Comparison of ENCODE assay signal across 12 mouse cellular contexts in genomic region chr4:154594116-154594760, GRCm38 (mm10). TPM values are rescaled to one million over a fixed set of nuclear protein-coding genes. Genes with fewer than 3 reads are reported as not detected.
A peak's percentile ranks its signal among the peaks of the same experiment; 100 is the strongest.
DNase-seq lines count a peak whose midpoint lies in the region; ATAC-seq lines count a peak whose summit lies in the region.
"Had no signal": no experiment of that assay in that cellular context is flagged by ENCODE, and none has a peak within 500 bp of the region (broad histone marks: within the 10 kb centered on the region; RNA-seq: fewer than 3 reads in every experiment).

No protein-coding gene starts in this region.

- no peak for ATAC-seq in midbrain, embryonic 16.5 days
- no peak for ATAC-seq in forebrain, embryonic 13.5 days
- ATAC-seq in limb, embryonic 11.5 days (ENCODE audit: insufficient number of reproducible peaks, low FRiP score, low TSS enrichment, low read depth): no peak
- no peak for ATAC-seq in stomach, embryonic 16.5 days (ENCODE audit: insufficient read depth, low FRiP score)

- H3K27me3 ChIP-seq in midbrain, embryonic 10.5 days (ENCODE audit: low read depth, poor library complexity, severe bottlenecking): peaks cover 93% of the 10 kb centered on the region
- H3K27me3 ChIP-seq in midbrain, embryonic 16.5 days (ENCODE audit: control insufficient read depth, insufficient read depth, low read depth, low read length): no peaks in the 10 kb centered on the region
- peaks cover 4% of the 10 kb centered on the region; the same call in 1 of the 2 replicates for H3K27me3 ChIP-seq in forebrain, embryonic 13.5 days
- H3K27me3 ChIP-seq in limb, embryonic 11.5 days (ENCODE audit: control insufficient read depth, insufficient read depth, low read length): no peaks in the 10 kb centered on the region
- H3K27me3 ChIP-seq in stomach, embryonic 16.5 days (ENCODE audit: control insufficient read depth, insufficient read depth, low read length): no peaks in the 10 kb centered on the region

- peak overlapping the region; percentile 88 for H3K27ac ChIP-seq in midbrain, embryonic 10.5 days (replicated peaks)
- H3K27ac ChIP-seq in midbrain, embryonic 16.5 days (ENCODE audit: low read length): no peak overlapping the region
- H3K27ac ChIP-seq in forebrain, embryonic 13.5 days: peak overlapping the region; percentile 93
- peak overlapping the region; percentile 56 for H3K27ac ChIP-seq in limb, embryonic 11.5 days (replicated peaks; ENCODE audit: low read depth, low read length)
- peak overlapping the region; percentile 60; the same call in 1 of the 2 replicates for H3K27ac ChIP-seq in stomach, embryonic 16.5 days (ENCODE audit: low read length)

- WGBS in midbrain, embryonic 10.5 days: 34% methylated on average over 17 of the region's 17 CpGs
- WGBS in midbrain, embryonic 16.5 days: 26% methylated on average over 17 of the region's 17 CpGs
- WGBS in forebrain, embryonic 13.5 days: 12% methylated on average over 17 of the region's 17 CpGs
- 34% methylated on average over 17 of the region's 17 CpGs for WGBS in limb, embryonic 11.5 days
- WGBS in stomach, embryonic 16.5 days: 39% methylated on average over 17 of the region's 17 CpGs

- H3K9ac ChIP-seq in midbrain, embryonic 16.5 days (ENCODE audit: low read depth, low read length): no peak overlapping the region
- peak overlapping the region; percentile 59 for H3K9ac ChIP-seq in forebrain, embryonic 13.5 days
- 0 out of 2 replicates have a peak overlapping the region, but pooled peaks have one; percentile 39 for H3K9ac ChIP-seq in limb, embryonic 11.5 days (ENCODE audit: low read length)
- H3K9ac ChIP-seq in stomach, embryonic 16.5 days (ENCODE audit: low read length): peak overlapping the region; percentile 21; the same call in 1 of the 2 replicates

- H3K4me3 ChIP-seq in midbrain, embryonic 10.5 days: peak overlapping the region; percentile 31
- no peak overlapping the region for H3K4me3 ChIP-seq in midbrain, embryonic 16.5 days (ENCODE audit: low read depth, low read length)
- no peak overlapping the region for H3K4me3 ChIP-seq in forebrain, embryonic 13.5 days
- H3K4me3 ChIP-seq in limb, embryonic 11.5 days (ENCODE audit: low read depth, low read length): no peak overlapping the region
- H3K4me3 ChIP-seq in stomach, embryonic 16.5 days (replicated peaks; ENCODE audit: low read length): no peak overlapping the region
- H3K4me3 ChIP-seq: myocyte had no signal

- H3K4me1 ChIP-seq in midbrain, embryonic 10.5 days: peaks cover 96% of the 10 kb centered on the region
- peaks cover 15% of the 10 kb centered on the region for H3K4me1 ChIP-seq in midbrain, embryonic 16.5 days (ENCODE audit: control insufficient read depth, insufficient read depth, low read length)
- H3K4me1 ChIP-seq in forebrain, embryonic 13.5 days: peaks cover 95% of the 10 kb centered on the region
- H3K4me1 ChIP-seq in limb, embryonic 11.5 days (ENCODE audit: control insufficient read depth, insufficient read depth, low read length): peaks cover 62% of the 10 kb centered on the region
- peaks cover 25% of the 10 kb centered on the region; the same call in 1 of the 2 replicates for H3K4me1 ChIP-seq in stomach, embryonic 16.5 days (ENCODE audit: control insufficient read depth, insufficient read depth, low read length)

- no peaks in the 10 kb centered on the region for H3K36me3 ChIP-seq in midbrain, embryonic 10.5 days
- H3K36me3 ChIP-seq in midbrain, embryonic 16.5 days (ENCODE audit: control insufficient read depth, insufficient read depth, low read length): no peaks in the 10 kb centered on the region
- no peaks in the 10 kb centered on the region for H3K36me3 ChIP-seq in forebrain, embryonic 13.5 days (ENCODE audit: poor library complexity, severe bottlenecking)
- no peaks in the 10 kb centered on the region for H3K36me3 ChIP-seq in limb, embryonic 11.5 days (ENCODE audit: control insufficient read depth, insufficient read depth, low read length)
- no peaks in the 10 kb centered on the region for H3K36me3 ChIP-seq in stomach, embryonic 16.5 days (ENCODE audit: control insufficient read depth, insufficient read depth, low read length)
- H3K36me3 ChIP-seq: G1E had no signal

- peak; percentile 45 for DNase-seq in midbrain, embryonic 10.5 days (ENCODE audit: low spot score)
- no peak for DNase-seq in limb, embryonic 11.5 days (ENCODE audit: low spot score)
- DNase-seq in cerebellum, postnatal 4 days (ENCODE audit: low spot score in 2 of 2): no peak
- DNase-seq in spleen, postnatal 14 days (ENCODE audit: low spot score in 2 of 2): no peak
- DNase-seq: kidney, postnatal 10 days; lung, adult 18-20 months; right cerebral cortex, postnatal 14 days had no signal

- H3K9me3 ChIP-seq in midbrain, embryonic 10.5 days (replicated peaks): no peaks in the 10 kb centered on the region
- no peaks in the 10 kb centered on the region for H3K9me3 ChIP-seq in midbrain, embryonic 16.5 days (replicated peaks; ENCODE audit: control insufficient read depth, low read length, poor library complexity, severe bottlenecking)
- no peaks in the 10 kb centered on the region for H3K9me3 ChIP-seq in forebrain, embryonic 13.5 days (replicated peaks)
- H3K9me3 ChIP-seq in limb, embryonic 11.5 days (ENCODE audit: control insufficient read depth, low read length): no peaks in the 10 kb centered on the region
- no peaks in the 10 kb centered on the region for H3K9me3 ChIP-seq in stomach, embryonic 16.5 days (replicated peaks; ENCODE audit: control insufficient read depth, low read length)

- H3K4me2 ChIP-seq in midbrain, embryonic 16.5 days (ENCODE audit: low read length): no peak overlapping the region
- peak overlapping the region; percentile 47 for H3K4me2 ChIP-seq in forebrain, embryonic 13.5 days
- no peak overlapping the region for H3K4me2 ChIP-seq in limb, embryonic 11.5 days (ENCODE audit: low read depth, severe bottlenecking)
- no peak overlapping the region for H3K4me2 ChIP-seq in stomach, embryonic 16.5 days (ENCODE audit: low read depth, low read length)

RNA-seq across cellular contexts. Expression of gene Prdm16, which starts 42.4 kb away (rescaled TPM):
- 12.5 and 14.1 TPM in 2 replicates for polyA plus RNA-seq in midbrain, embryonic 10.5 days (2016; fragmentation: Nextera tagmentation; extraction: Ambion mirVana)
- polyA plus RNA-seq in midbrain, embryonic 16.5 days (2015; fragmentation: Nextera tagmentation; extraction: Ambion mirVana): 11.8 and 13.1 TPM in 2 replicates
- 37.6 and 41.3 TPM in 2 replicates for polyA plus RNA-seq in forebrain, embryonic 13.5 days (2015; fragmentation: Nextera tagmentation; extraction: Ambion mirVana)
- 78.2 and 87.1 TPM in 2 replicates for polyA plus RNA-seq in limb, embryonic 11.5 days (2014; fragmentation: Nextera tagmentation; extraction: Ambion mirVana)
- 23.2 and 23.5 TPM in 2 replicates for polyA plus RNA-seq in stomach, embryonic 16.5 days (2015; fragmentation: Nextera tagmentation; extraction: Ambion mirVana)
- polyA plus RNA-seq: G1E, myocyte had no signal
